Mouse (Mus musculus): ENCODE measurements around the gene Spata7.

GRCm38 (mm10) chr12:98683574-98683973, 55.6 kb downstream of the Spata7 start:
- no peak for TF ChIP-seq POLR2A (IDR thresholded peaks at IDR 0.05; ENCODE audit: insufficient read depth, low read depth, low read length)
- TF ChIP-seq CTCF (IDR thresholded peaks at IDR 0.05; ENCODE audit: insufficient read depth, low read depth, low read length) = no peak

Measured in olfactory bulb, adult 2 months (tissue).